Mouse (Mus musculus) hindbrain, embryonic 12.5 days (tissue): ENCODE measurements around the gene Mta1. TPM values are rescaled to one million over a fixed set of nuclear protein-coding genes. Genes with fewer than 3 reads are reported as not detected.

Experiments used
- ATAC-seq: fragments of 200-750 bp; cut with Nextera tagmentation; 2 replicates; pipeline ENCODE4 v1.8.0; 2017; ENCODE audit warnings: moderate TSS enrichment; ENCODE audit not compliant: low FRiP score
- H3K27ac ChIP-seq: fragments of 300-500 bp; sonication (generic); 2 replicates; pipeline ENCODE4 v1.5.1; 2016; ENCODE audit warnings: mild to moderate bottlenecking
- H3K27me3 ChIP-seq: fragments of 300-500 bp; sonication (generic); 2 replicates; pipeline ENCODE4 v1.6.1; 2016; ENCODE audit warnings: mild to moderate bottlenecking
- H3K36me3 ChIP-seq: fragments of 300-500 bp; sonication (generic); 2 replicates; pipeline ENCODE4 v1.6.1; 2016; ENCODE audit warnings: mild to moderate bottlenecking
- H3K4me1 ChIP-seq: fragments of 300-500 bp; sonication (generic); 2 replicates; pipeline ENCODE4 v1.6.1; 2016
- H3K4me2 ChIP-seq: fragments of 300-500 bp; sonication (generic); replicated peaks from 2 replicates; pipeline ENCODE4 v1.6.1; 2016; ENCODE audit warnings: mild to moderate bottlenecking
- H3K4me3 ChIP-seq: fragments of 300-500 bp; sonication (generic); 2 replicates; pipeline ENCODE4 v1.5.1; 2016; ENCODE audit warnings: mild to moderate bottlenecking
- H3K9ac ChIP-seq: fragments of 300-500 bp; sonication (generic); 2 replicates; pipeline ENCODE4 v1.6.1; 2016; ENCODE audit warnings: mild to moderate bottlenecking, moderate library complexity
- H3K9me3 ChIP-seq: fragments of 300-500 bp; sonication (generic); replicated peaks from 2 replicates; pipeline ENCODE4 v1.6.1; 2016; ENCODE audit warnings: mild to moderate bottlenecking
- WGBS: fragments of 180-500 bp; shearing (Covaris S2); methylation state at CpG from one replicate; pipeline ENCODE4 v1.1.7; 2016; 5-methylcytosine and 5-hydroxymethylcytosine counted together
- microRNA-seq: library from miRNA; unstranded; fragments of <30 nt; microRNA quantifications from one replicate; pipeline ENCODE4, GENCODE M21; 2017
- polyA plus RNA-seq: library from polyadenylated mRNA; unstranded; fragments of >200 nt; fragmentation: Nextera tagmentation; extraction: Ambion mirVana; gene quantifications from 2 replicates; pipeline ENCODE4 v1.2.1, GENCODE M21; 2016

Gene Mta1
- polyA plus RNA-seq, 1 experiment from 2014 or later = 18.9 TPM

DNA sequence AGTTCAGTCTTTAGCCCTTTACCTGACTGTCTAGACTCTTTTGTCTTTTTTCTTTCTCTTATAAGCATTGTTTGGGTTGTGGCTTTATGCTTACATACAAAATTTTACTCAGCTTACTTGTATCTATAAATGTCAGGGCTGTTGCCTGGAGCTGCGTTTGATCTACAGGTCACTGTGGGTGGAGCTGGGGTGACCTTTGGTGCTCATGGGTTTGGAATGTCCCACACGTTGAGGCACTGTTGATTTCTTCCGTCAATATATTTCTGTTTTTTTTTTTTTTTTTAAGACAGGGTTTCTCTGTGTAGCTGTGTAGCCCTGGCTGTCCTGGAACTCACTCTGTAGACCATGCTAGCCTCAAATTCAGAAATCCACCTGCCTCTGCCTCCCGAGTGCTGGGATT is 82.9 kb downstream of the Mta1 start:
- Histone ChIP-seq H3K9me3 (no peaks in the 10 kb centered on the region), H3K4me2 (no peak overlapping the region), H3K36me3 (no peaks in the 10 kb centered on the region), H3K4me3 (no peak overlapping the region), H3K9ac (no peak overlapping the region), H3K27me3 (no peaks in the 10 kb centered on the region), H3K27ac (no peak overlapping the region), H3K4me1 (0 out of 2 replicates have a peak, but pooled peaks cover under 1% of the 10 kb centered on the region)
- WGBS = 57% methylated on average over 4 of the region's 4 CpGs
- no peak for ATAC-seq

DNA sequence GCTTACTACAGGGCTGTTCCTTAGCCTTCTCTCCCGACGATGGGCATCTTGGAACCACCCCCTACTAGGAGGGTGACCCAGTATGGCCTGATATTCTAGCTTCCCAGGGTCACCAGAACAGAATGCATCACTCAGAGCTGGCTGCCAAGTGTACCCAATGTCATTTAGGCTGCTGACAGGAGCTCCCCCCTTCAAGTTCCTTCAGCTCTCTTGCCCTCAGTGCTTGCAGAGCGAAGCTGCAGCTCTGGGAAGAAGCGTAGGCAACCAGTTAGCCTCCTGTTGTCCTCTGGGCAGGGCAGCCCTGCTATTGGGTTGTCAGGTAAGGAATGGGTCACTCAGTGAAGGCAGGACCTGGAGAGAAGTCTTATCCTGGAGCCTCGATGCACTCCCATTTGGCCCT is 86.9 kb downstream of the Mta1 start:
- WGBS = 58% methylated on average over 5 of the region's 5 CpGs
- Histone ChIP-seq H3K4me3 (no peak overlapping the region), H3K9me3 (no peaks in the 10 kb centered on the region), H3K9ac (no peak overlapping the region), H3K36me3 (peaks cover 19% of the 10 kb centered on the region), H3K27me3 (no peaks in the 10 kb centered on the region), H3K27ac (no peak overlapping the region), H3K4me2 (no peak overlapping the region), H3K4me1 (peaks cover 22% of the 10 kb centered on the region)
- ATAC-seq = no peak

DNA sequence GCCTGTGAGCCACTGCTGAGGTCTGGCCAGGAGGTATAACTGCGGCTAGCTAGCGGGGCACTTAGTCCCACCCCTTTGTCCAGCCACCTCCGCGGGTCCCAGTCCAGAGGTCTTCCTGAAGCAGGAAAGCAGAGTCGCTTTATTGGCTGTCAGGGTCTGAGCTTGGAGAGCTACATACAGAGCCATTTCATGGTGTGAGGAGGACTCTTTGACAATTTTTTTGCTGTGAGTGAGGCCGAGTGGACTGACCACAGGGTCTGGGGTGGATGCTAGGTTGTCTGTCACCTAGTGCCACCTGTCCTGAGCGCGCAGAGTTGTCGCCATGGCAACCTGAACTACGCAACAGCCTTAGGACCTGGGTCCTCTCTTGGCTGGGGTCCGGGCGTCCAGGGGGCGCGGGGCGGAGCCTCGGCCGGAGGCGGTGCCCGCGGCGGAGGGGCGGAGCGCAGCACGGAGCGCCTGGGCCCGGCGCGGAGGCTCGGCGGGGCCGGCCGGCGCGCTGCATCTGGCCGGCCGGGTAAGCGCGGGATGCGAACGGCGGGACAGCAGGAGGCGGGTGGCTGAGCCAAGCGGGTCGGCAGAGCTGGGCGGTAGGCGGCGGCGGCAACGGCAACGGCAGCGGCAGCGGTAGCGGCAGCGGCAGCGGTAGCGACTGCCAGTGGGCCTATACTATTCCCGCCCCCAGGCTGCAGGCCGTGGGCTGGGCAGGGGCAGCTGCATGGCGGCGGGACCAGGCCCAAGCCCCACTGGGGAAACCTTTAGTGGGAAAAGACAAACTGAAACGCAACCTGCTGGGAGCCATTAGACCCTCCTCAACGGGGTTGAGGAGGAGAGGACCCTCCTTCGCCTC is 87.6 kb downstream of the Mta1 start, which contains the start of gene Tmem121:
Tmem121 (plus strand) TSS at position 489 of the 850 bp plus-strand sequence.
- ATAC-seq = peak; percentile 63
- H3K36me3 ChIP-seq = peaks cover 26% of the 10 kb centered on the region
- no peaks in the 10 kb centered on the region for H3K9me3 ChIP-seq
- H3K9ac ChIP-seq = peak within 1 kb of the TSS; percentile 83
- no peaks in the 10 kb centered on the region for H3K27me3 ChIP-seq
- H3K4me3 ChIP-seq = peak within 1 kb of the TSS; percentile 70
- WGBS = 1% methylated on average over 58 of the region's 63 CpGs
- peak within 1 kb of the TSS; percentile 88 for H3K4me2 ChIP-seq
- H3K27ac ChIP-seq = no peak within 1 kb of the TSS
- H3K4me1 ChIP-seq = peaks cover 22% of the 10 kb centered on the region

DNA sequence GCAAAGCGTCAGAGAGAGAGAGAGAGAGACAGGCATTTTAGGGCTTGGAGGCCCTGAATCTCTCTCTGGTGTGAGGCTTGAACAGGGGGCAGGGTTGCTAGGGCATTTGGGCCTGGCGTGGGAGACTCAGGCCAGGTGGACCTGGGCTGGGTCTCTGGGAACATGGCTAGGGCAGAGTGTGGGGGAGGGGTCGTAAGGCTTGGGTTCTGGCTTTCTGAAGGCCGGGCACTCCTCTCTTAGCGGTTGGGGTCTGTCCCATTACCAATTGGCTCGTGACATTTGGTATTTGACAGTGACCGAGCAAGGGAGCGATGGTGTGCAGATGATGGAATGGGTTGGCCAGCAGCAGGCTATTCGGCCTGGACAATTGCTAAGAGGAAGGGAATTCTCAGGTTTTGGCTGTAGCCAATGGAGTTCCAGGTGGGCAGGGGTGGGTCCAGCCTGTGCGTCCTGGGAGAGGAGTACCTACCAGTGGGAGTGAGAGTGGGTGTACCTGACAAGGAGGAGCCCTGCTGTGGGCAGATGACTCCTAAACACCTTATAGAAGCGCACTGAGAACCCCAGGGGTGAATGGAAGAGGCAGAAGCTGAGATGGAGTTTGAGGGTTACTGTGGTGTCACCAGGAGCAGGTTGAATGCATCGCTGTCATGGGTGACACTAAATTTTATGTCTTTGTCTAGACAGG is 88.4 kb downstream of the Mta1 start:
- Histone ChIP-seq H3K27me3 (no peaks in the 10 kb centered on the region), H3K9ac (peak overlapping the region; percentile 83), H3K36me3 (peaks cover 32% of the 10 kb centered on the region), H3K27ac (no peak overlapping the region), H3K4me1 (peaks cover 22% of the 10 kb centered on the region), H3K4me2 (peak overlapping the region; percentile 88), H3K4me3 (peak overlapping the region; percentile 70), H3K9me3 (no peaks in the 10 kb centered on the region)
- 41% methylated on average over 12 of the region's 12 CpGs for WGBS
- peak; percentile 13; the same call in 1 of the 2 replicates for ATAC-seq

Small RNA genes within 50 kb of the gene (microRNA-seq; reads per million reads assigned to microRNA genes)
- gene Gm44471 = not detected

Other genes starting within 250 kb of the Mta1 start
- gene Gpr132, start 230.1 kb upstream of the Mta1 start, polyA plus RNA-seq = not detected in 2 replicates
- 9.4 and 10.3 TPM in 2 replicates for gene Jag2, start 168.5 kb upstream of the Mta1 start, polyA plus RNA-seq
- 51.5 and 65.9 TPM in 2 replicates for gene Nudt14, start 156.2 kb upstream of the Mta1 start, polyA plus RNA-seq
- gene Btbd6, start 121.8 kb upstream of the Mta1 start, polyA plus RNA-seq = 34.5 and 34.8 TPM in 2 replicates
- gene Brf1, start 97.6 kb upstream of the Mta1 start, polyA plus RNA-seq = 72.4 and 75.5 TPM in 2 replicates
- 29.2 and 29.4 TPM in 2 replicates for gene Pacs2, start 83.8 kb upstream of the Mta1 start, polyA plus RNA-seq
- gene Tex22, start 23.8 kb upstream of the Mta1 start, polyA plus RNA-seq = not detected in 2 replicates
- 217 and 245 TPM in 2 replicates for gene Crip2, start 42.0 kb downstream of the Mta1 start, polyA plus RNA-seq
- gene Crip1, start 48.0 kb downstream of the Mta1 start, polyA plus RNA-seq = 84.5 and 90.8 TPM in 2 replicates
- gene Tedc1, start 58.1 kb downstream of the Mta1 start, polyA plus RNA-seq = 34.1 and 38.5 TPM in 2 replicates
- 22.9 and 23.2 TPM in 2 replicates for gene Tmem121, start 87.7 kb downstream of the Mta1 start, polyA plus RNA-seq